Mouse (Mus musculus): ENCODE measurements around the gene Fabp3.

GRCm38 (mm10) chr4:130286531-130286930 lies 21.9 kb upstream of the Fabp3 start:
- TF ChIP-seq EP300 (IDR thresholded peaks at IDR 0.05; ENCODE audit: low read depth) (no peak), CTCF (IDR thresholded peaks at IDR 0.05; ENCODE audit: low read depth) (no peak)
